Mouse (Mus musculus) monocyte, adult 2 months (primary cell): ENCODE measurements around the gene Rps10.

Experiments used
- DNase-seq, 2 experiments: peaks; one replicate each; pipeline ENCODE4 v3.0.0; 2022; ENCODE audit warnings: low spot score in 2 of 2, low read depth in 1 of 2

Gene Rps10

GRCm38 (mm10) chr17:27615388-27615787 is 21.1 kb downstream of the Rps10 start:
- no peak for DNase-seq

DNA sequence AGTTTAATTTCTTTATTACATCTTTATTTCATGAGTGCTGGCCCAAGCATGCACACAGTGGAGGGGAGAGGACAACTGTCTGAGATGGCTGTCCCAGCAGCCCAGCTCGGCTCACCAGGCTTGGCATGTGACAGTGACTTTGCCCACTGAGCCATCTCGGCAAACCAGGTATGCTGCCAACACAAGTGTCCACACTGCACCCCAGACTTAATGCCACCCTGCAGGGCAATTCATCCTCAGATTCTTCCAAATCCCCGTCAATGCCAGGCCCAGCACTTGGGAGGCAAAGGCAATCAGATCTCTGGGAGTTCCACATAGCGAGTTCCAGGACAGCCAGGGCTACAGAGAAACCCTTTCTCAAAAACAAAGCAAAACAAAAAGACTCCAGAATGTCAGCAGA is 23.5 kb downstream of the Rps10 start:
- no peak for DNase-seq

DNA sequence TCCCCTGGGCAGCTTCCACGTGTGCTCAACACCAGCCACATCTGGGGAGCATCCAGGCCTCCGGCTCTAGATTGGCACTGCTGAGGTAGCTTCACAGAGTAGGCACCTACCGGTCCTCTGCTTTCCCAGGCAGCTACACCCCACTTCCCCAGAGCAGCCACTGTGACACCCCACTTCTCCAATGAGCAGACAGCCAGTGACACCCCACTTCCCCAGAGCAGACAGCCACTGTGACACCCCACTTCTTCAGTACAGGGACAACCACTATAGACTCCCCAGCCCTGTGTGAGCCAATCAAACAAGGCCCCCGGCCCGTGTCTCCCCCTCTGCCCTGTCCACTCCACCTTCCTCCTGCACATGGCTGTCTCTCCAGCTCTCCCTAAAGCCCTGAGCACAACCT is 24.5 kb downstream of the Rps10 start:
- no peak for DNase-seq

DNA sequence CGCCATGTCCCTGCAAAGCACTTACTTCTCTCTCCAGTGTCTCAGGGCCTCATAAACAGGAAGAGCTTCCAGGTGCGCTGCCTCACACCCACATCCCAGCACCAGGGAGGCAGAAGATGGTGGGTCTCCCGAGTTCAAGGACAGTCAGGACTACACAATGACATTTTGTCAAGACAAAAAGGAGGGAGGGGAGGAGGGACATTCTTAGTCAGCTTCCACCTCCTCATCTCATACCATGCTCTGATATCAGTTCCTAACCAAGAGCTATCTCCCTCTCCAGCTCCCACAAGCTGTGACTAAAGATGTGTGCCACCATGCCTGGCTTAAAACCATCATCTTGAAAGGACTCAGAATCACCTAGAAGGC is 25.0 kb downstream of the Rps10 start:
- DNase-seq = no peak

- no peak for DNase-seq
These were observed 25.6 kb downstream of the Rps10 start for GRCm38 (mm10) chr17:27610679-27611518.

DNA sequence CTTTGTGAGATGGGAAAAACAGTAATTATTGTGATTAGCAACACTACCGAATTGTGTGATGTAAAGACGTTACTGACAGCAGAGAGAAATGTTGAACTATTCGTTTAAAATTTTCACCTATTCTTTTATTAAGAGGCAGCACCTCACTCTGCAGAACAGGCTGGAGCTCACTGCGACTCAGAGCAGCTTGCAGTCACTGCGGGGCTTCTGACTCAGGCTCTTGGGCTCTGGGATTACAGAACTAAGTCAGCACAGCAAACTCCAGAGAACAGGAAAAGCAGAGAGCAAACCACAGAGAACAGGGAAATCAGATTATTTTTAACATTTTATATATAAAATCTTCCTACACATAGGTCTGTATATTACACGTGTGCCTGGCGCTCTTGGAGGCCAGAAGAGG is 26.9 kb downstream of the Rps10 start:
- DNase-seq = no peak

DNA sequence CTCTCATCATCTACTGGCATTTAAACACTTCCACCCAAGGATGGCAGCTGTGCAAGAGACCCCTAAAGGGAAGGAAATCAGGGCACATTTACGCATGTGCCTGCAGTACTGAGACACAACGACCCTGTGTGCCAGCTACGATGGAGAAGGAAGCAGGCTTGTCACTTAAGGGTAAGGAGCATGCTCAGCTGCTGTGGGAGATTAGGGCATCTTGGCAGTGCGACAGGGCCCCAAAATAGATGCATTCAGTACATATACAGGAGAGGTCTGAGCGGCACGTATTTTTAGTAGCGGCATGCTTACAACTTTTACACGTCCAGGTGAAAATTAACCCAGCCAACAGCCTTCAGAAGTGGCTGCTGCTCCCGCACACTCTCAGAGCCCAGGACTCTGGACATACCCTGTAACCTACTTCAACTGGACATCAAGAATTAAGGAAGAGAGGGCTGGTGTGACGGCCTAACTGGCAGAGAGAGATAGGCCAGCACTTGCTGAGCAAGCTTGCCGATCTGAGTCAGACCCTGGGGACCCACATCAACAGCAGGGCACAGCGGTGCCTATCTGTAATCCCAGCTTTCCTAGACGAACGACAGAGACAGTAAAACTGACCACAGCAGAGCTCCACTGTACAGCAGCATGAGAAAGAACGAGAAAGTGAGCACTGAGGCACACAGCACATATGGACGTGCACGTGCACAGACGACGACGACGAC is 32.8 kb downstream of the Rps10 start:
- no peak for DNase-seq

DNA sequence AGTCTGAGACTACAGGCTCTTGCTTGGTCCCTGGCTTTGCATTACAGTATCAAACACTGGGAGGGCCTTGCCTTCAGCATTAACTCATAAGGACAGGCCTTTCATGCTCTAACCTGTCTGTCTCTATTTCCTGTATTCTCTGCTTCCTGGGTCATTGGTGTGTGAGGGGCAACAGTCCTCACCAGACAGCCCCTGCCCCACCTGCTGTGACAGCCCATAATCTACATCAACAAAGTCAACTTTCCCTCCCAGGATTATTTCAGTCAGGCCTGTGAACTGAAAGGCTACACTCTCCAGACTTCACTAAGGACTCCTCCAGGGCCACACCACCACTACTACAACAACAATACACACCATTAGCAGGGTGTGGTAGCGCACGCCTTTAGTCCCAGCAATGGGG is 33.4 kb downstream of the Rps10 start:
- no peak for DNase-seq

GRCm38 (mm10) chr17:27600869-27601268 is 35.6 kb downstream of the Rps10 start:
- DNase-seq = no peak

GRCm38 (mm10) chr17:27600286-27600685 is 36.2 kb downstream of the Rps10 start:
- DNase-seq = no peak

DNA sequence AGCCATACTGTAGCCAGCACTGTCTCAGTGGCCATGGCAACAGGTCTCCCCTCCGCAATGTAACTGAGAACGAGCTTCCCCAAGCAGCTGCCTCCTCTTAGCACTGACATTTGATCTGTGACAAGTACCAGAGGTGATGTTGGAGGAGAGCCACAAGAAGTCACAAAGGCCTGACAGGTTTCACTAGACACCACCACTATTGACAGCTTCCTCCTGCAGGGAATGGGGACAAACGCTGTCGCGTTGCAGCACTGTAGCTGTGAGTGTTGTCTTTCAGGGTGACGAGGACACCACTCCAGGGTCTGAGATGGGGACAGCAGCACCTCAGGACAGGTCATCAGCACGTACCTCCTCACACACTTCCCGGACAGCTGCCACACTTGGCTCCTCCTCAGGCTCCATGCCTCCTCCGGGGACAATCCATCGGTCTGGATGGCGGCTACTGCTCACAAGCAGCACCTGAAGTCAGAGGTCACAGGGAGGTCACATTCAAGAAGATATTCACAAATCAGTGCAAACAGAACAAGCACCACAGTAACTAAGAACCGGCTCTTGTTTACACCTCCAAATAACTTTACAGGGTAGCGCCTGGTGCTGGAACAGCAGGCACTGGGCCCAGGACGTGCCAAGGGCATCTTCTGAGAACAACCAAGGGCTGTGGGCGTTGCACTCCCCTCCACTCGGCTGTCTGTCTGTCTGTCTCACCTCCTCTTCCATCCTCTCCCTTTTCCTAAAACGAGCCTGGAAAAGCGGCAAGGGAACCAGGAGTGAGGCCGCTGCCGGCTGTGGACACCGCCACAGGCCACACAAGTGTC is 39.9 kb downstream of the Rps10 start:
- no peak for DNase-seq

GRCm38 (mm10) chr17:27595659-27596375 is 40.7 kb downstream of the Rps10 start:
- DNase-seq = no peak

DNA sequence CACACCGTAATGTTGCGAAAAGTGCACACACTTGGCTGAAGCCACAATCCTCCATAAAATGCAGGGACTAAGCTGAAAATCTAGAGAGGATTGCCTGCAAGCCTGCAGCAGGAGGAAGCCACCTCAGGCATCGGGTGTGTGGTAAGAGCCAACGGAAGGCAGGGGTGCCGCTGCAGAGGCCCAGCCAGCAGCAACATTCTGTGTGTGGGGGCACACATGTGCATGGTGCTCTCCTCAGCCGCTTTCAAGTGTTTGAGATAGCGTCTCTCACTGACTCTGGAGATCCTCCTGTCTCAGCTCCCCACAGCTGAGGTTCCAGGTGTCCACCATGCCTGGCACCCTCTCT is 43.9 kb downstream of the Rps10 start:
- no peak for DNase-seq

- DNase-seq = no peak
These were observed 44.5 kb downstream of the Rps10 start for GRCm38 (mm10) chr17:27591826-27592564.

GRCm38 (mm10) chr17:27588231-27588630 is 48.2 kb downstream of the Rps10 start:
- DNase-seq = no peak

DNA sequence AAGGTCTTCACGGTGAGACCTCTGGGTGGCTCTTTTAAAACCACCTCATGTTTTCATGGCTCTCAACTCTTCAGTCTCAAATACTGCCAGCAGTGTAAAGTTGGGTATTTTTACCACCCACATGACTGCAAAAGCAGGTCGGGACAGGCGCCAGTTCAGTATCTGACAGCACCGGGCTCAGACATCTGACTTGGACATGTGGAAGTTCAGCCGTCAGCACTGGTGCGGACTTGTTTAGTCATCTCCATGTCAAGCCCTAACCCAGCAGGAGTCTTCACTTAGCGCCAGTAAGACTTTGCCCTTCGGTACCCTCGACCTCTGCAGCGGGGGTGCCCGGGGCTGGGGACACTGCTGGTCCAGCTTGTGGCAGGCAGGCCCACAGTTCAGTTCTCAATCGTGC is 49.2 kb downstream of the Rps10 start:
- DNase-seq = no peak

DNA sequence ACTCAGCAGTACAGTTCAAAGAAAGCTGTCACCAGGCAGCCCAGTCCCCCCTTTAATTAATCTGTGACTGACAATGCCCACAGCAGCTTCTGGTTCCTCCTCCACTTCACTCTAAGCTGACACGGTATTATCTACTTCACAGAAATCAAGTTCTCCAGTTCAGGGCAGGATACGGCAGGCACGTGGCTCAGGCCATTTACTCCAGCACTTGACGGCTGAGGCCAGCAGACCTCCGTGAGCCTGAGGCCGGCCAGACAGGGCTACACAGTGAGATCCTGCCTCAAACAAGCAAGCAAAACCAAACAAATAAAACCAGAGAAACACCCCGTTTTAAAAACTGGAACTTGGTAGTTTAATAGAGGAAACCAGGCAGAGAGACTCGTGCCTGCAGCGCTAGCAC is 49.8 kb downstream of the Rps10 start:
- no peak for DNase-seq

DNA sequence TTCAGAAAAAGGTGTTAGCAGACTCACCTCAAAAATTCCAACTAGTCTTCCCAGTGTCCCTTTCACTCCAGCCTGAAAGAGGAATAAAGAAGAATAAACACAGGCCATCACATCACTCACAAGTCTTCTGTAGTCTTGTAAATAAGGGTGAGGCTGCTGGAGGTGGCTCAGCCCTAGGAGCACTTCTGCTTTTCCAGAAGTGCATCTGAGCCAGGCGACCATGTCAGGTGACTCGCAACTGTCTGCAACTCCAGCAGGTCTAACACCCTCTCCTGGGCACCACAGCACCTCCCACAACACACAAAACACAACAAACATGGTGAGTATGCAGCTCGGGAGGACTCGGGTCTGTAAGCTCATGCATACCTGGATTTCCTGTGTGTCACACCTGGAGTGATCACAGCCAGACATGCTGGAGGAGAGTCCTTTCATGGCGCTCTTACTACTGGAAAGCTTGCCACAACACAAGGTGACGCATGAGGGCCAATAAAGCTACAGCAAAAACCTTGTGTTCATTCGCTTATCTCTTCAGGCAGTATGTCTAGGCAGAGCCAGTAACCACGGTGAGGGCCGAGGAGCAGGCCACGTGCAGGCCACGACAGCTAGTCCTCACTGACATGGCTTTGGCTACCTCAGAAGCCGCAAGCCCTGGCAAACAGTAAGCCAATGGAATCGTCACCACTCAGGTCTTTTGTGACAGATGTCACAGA is 53.1 kb downstream of the Rps10 start:
- no peak for DNase-seq
